10 mouse cellular contexts compared by ENCODE assay signal in the genomic region with DNA sequence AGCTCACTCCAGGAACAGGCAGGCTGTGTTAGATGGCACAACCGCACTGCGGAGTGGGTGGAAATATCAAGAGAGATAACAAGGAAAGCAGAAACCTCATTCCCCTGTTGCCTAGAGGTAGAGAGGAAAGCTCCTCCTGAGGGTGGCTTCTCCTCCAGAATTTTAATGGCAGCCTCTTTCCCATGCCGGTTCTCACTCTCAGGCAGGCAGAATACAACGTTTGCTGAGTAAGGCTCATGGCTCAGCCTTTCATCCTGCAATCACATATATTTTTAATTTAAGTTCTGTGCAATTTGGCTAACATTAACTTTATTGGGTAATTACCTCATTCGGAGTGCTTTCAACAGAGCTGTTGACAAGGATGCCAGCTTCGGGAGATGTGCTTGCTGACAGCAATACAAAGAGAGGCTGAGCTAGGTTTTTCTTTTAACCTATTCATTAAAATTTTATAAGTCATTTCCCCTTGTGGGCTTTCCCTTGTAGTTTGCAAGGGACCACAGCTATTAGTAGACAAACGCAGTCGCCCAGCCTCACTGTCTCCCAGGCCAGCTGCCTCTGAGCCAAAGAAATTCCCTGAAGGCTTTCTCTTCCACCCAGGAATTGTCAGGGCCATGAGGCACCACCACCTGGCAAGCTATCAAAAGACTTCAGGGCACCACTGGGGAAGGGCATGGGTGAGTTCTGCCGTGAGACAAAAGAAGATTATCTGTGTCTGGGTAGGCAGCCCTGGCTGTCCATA.
DNase-seq lines count a peak whose midpoint lies in the region; ATAC-seq lines count a peak whose summit lies in the region.
"Had no signal": no experiment of that assay in that cellular context is flagged by ENCODE, and none has a peak within 500 bp of the region (broad histone marks: within the 10 kb centered on the region; RNA-seq: fewer than 3 reads in every experiment).

No protein-coding gene starts in this region.

- no peaks in the 10 kb centered on the region for H3K4me1 ChIP-seq in midbrain, embryonic 11.5 days (ENCODE audit: control insufficient read depth, insufficient read depth, low read length)
- H3K4me1 ChIP-seq in midbrain, embryonic 10.5 days: peaks cover 3% of the 10 kb centered on the region; the same call in 1 of the 2 replicates
- 0 out of 2 replicates have a peak, but pooled peaks cover 3% of the 10 kb centered on the region for H3K4me1 ChIP-seq in midbrain, embryonic 12.5 days
- H3K4me1 ChIP-seq: limb, embryonic 15.5 days; lung, embryonic 15.5 days had no signal

- no peaks in the 10 kb centered on the region for H3K27me3 ChIP-seq in midbrain, embryonic 11.5 days (ENCODE audit: control insufficient read depth, insufficient read depth, low read length)
- no peaks in the 10 kb centered on the region for H3K27me3 ChIP-seq in midbrain, embryonic 10.5 days (ENCODE audit: low read depth, poor library complexity, severe bottlenecking)
- H3K27me3 ChIP-seq in midbrain, embryonic 12.5 days: no peaks in the 10 kb centered on the region
- H3K27me3 ChIP-seq: limb, embryonic 15.5 days; lung, embryonic 15.5 days had no signal

- H3K27ac ChIP-seq in midbrain, embryonic 11.5 days (ENCODE audit: low read depth, low read length): no peak overlapping the region
- no peak overlapping the region for H3K27ac ChIP-seq in midbrain, embryonic 10.5 days (replicated peaks)
- H3K27ac ChIP-seq in midbrain, embryonic 12.5 days (replicated peaks): 0 out of 2 replicates have a peak overlapping the region, but pooled peaks have one; percentile 10
- H3K27ac ChIP-seq: limb, embryonic 15.5 days; lung, embryonic 15.5 days had no signal

- peak; percentile 22 to 45 for DNase-seq in cerebellum, postnatal 10 days
- DNase-seq in cerebellum, postnatal 36 days: no peak
- DNase-seq in midbrain, embryonic 11.5 days (ENCODE audit: low spot score, missing footprints): no peak
- DNase-seq in midbrain, embryonic 10.5 days (ENCODE audit: low spot score): no peak
- no peak for DNase-seq in right cerebral cortex, postnatal 25 days
- DNase-seq in embryo, embryonic 11 days: no peak
- no peak for DNase-seq in heart, postnatal 36 days

- no peak overlapping the region for H3K9ac ChIP-seq in midbrain, embryonic 11.5 days (ENCODE audit: low read length)
- H3K9ac ChIP-seq in midbrain, embryonic 12.5 days (replicated peaks): no peak overlapping the region
- H3K9ac ChIP-seq: limb, embryonic 15.5 days; lung, embryonic 15.5 days had no signal

- H3K4me3 ChIP-seq in midbrain, embryonic 11.5 days (ENCODE audit: low read depth, low read length): no peak overlapping the region
- no peak overlapping the region for H3K4me3 ChIP-seq in midbrain, embryonic 10.5 days
- no peak overlapping the region for H3K4me3 ChIP-seq in midbrain, embryonic 12.5 days
- H3K4me3 ChIP-seq: limb, embryonic 15.5 days; lung, embryonic 15.5 days had no signal

- intact Hi-C loops in heart, postnatal 36 days (cut with DNase I): no loop called here

- no peak overlapping the region for H3K4me2 ChIP-seq in midbrain, embryonic 11.5 days
- no peak overlapping the region for H3K4me2 ChIP-seq in midbrain, embryonic 12.5 days (replicated peaks)
- H3K4me2 ChIP-seq: limb, embryonic 15.5 days; lung, embryonic 15.5 days had no signal

- peak; percentile 14; the same call in 1 of the 2 replicates for ATAC-seq in midbrain, embryonic 11.5 days (ENCODE audit: low FRiP score)
- ATAC-seq in midbrain, embryonic 12.5 days (ENCODE audit: low FRiP score, low read depth): peak; percentile 23; the same call in 1 of the 2 replicates

- no peaks in the 10 kb centered on the region for H3K9me3 ChIP-seq in midbrain, embryonic 11.5 days (ENCODE audit: control insufficient read depth, low read length)
- H3K9me3 ChIP-seq in midbrain, embryonic 10.5 days (replicated peaks): no peaks in the 10 kb centered on the region
- no peaks in the 10 kb centered on the region for H3K9me3 ChIP-seq in midbrain, embryonic 12.5 days
- H3K9me3 ChIP-seq: limb, embryonic 15.5 days; lung, embryonic 15.5 days had no signal

- 84% methylated on average over 9 of the region's 9 CpGs for WGBS in midbrain, embryonic 11.5 days
- 85% methylated on average over 9 of the region's 9 CpGs for WGBS in midbrain, embryonic 10.5 days
- WGBS in midbrain, embryonic 12.5 days: 68% methylated on average over 9 of the region's 9 CpGs

- no peaks in the 10 kb centered on the region for H3K36me3 ChIP-seq in midbrain, embryonic 11.5 days (ENCODE audit: control insufficient read depth, insufficient read depth, low read length)
- H3K36me3 ChIP-seq in midbrain, embryonic 10.5 days: no peaks in the 10 kb centered on the region
- no peaks in the 10 kb centered on the region for H3K36me3 ChIP-seq in midbrain, embryonic 12.5 days
- H3K36me3 ChIP-seq: limb, embryonic 15.5 days; lung, embryonic 15.5 days had no signal

Comparison
In these comparisons a context has a peak if more than half of its experiments do, and no peak if none do; other contexts are left out.
1. DNase-seq: peak in cerebellum, postnatal 10 days (2 of 2); none in cerebellum, postnatal 36 days (0 of 2), midbrain, embryonic 11.5 days (single experiment), midbrain, embryonic 10.5 days (single experiment), right cerebral cortex, postnatal 25 days (single experiment), embryo, embryonic 11 days (single experiment) and heart, postnatal 36 days (0 of 2).